Mouse (Mus musculus): ENCODE measurements around the gene 6030468B19Rik. TPM values are rescaled to one million over a fixed set of nuclear protein-coding genes. Genes with fewer than 3 reads are reported as not detected.

Gene 6030468B19Rik
- total RNA-seq, 2 experiments from 2014 or later: not detected

Other genes starting within 250 kb of the 6030468B19Rik start
- gene Tnrc6c, start 143.4 kb upstream of the 6030468B19Rik start, total RNA-seq (2021): 10 to 100 TPM; 25.4 to 27.4 TPM
- 1 to 10 TPM; 3.1 to 3.3 TPM for gene Tmc8, start 15.6 kb upstream of the 6030468B19Rik start, total RNA-seq (2021)
- gene Tmc6, start 15.5 kb upstream of the 6030468B19Rik start, total RNA-seq (2021): 10 to 100 TPM; 26.4 to 28.6 TPM
- 1 to 10 TPM; 2.7 to 3.5 TPM for gene Gm20708, start 12.0 kb downstream of the 6030468B19Rik start, total RNA-seq (2021)
- gene Syngr2, start 12.0 kb downstream of the 6030468B19Rik start, total RNA-seq (2021): 10 to 100 TPM; 81.2 to 85.1 TPM
- 10 to 100 TPM; 15.3 to 15.5 TPM for gene Afmid, start 28.3 kb downstream of the 6030468B19Rik start, total RNA-seq (2021)
- 10 to 100 TPM; 93.1 to 99.2 TPM for gene Tk1, start 28.4 kb downstream of the 6030468B19Rik start, total RNA-seq (2021)
- 10 to 100 TPM; 63.1 to 69.1 TPM for gene Birc5, start 51.6 kb downstream of the 6030468B19Rik start, total RNA-seq (2021)
- gene Tmem235, start 63.1 kb downstream of the 6030468B19Rik start, total RNA-seq (2021): under 1 TPM in 1 of 2 experiments, not detected in 1; 0.18 TPM
- gene Tha1, start 75.8 kb downstream of the 6030468B19Rik start, total RNA-seq (2021): 1 to 10 TPM; 3.3 to 4.0 TPM
- gene Socs3, start 172.4 kb downstream of the 6030468B19Rik start, total RNA-seq (2021): 1 to 10 TPM; 5.5 TPM
- gene Pgs1, start 188.6 kb downstream of the 6030468B19Rik start, total RNA-seq (2021): 10 to 100 TPM; 25.0 to 26.2 TPM

Data from heart, postnatal 4 days (tissue).